ENCODE assay signal across 8 mouse cellular contexts in genomic region chr1:36939506-36940380, GRCm38 (mm10). TPM values are rescaled to one million over a fixed set of nuclear protein-coding genes. Genes with fewer than 3 reads are reported as not detected.
DNase-seq lines count a peak whose midpoint lies in the region; ATAC-seq and TF ChIP-seq lines count a peak whose summit lies in the region.

No protein-coding gene starts in this region.

- WGBS in forebrain, embryonic 14.5 days = under 1% methylated on average over 71 of the region's 79 CpGs
- under 1% methylated on average over 71 of the region's 79 CpGs for WGBS in neural tube, embryonic 15.5 days

- H3K9ac ChIP-seq in ES-Bruce4 (ENCODE audit: low read depth, poor library complexity, severe bottlenecking) = peak overlapping the region; percentile 98
- peak overlapping the region; percentile 96 for H3K9ac ChIP-seq in forebrain, embryonic 14.5 days (ENCODE audit: low read length)
- peak overlapping the region; percentile 98 for H3K9ac ChIP-seq in neural tube, embryonic 15.5 days (replicated peaks)

- peak overlapping the region; percentile 73 for H3K27ac ChIP-seq in ES-Bruce4 (ENCODE audit: insufficient read depth, low read length)
- peak overlapping the region; percentile 92 for H3K27ac ChIP-seq in forebrain, embryonic 14.5 days (ENCODE audit: low read depth, low read length)
- peak overlapping the region; percentile 98 for H3K27ac ChIP-seq in neural tube, embryonic 15.5 days (replicated peaks)

- peak; percentile 97 for DNase-seq in forebrain, embryonic 14.5 days (ENCODE audit: low spot score)
- peak; percentile 94 for DNase-seq in heart, postnatal 14 days
- peak; percentile 93 for DNase-seq in layer of hippocampus, adult 11-12 months (ENCODE audit: low spot score)
- DNase-seq in lung, adult 18-20 months = peak; percentile 91 to 94
- peak; percentile 94 for DNase-seq in testis, postnatal 14 days (ENCODE audit: low spot score)

- H3K27me3 ChIP-seq in ES-Bruce4 (ENCODE audit: control insufficient read depth, insufficient read depth, low read length, poor library complexity, severe bottlenecking) = no peaks in the 10 kb centered on the region
- H3K27me3 ChIP-seq in forebrain, embryonic 14.5 days (replicated peaks; ENCODE audit: control insufficient read depth, insufficient read depth, low read length) = no peaks in the 10 kb centered on the region
- H3K27me3 ChIP-seq in neural tube, embryonic 15.5 days (replicated peaks) = no peaks in the 10 kb centered on the region

- intact Hi-C loops in heart, postnatal 14 days (cut with DNase I) = loop anchor here (2.0 to 5.0 kb wide), 5 partner anchors 19 to 138 kb away; no protein-coding TSS in a partner anchor

- H3K4me2 ChIP-seq in forebrain, embryonic 14.5 days (ENCODE audit: low read length) = peak overlapping the region; percentile 58
- H3K4me2 ChIP-seq in neural tube, embryonic 15.5 days = peak overlapping the region; percentile 63

- 0 out of 2 replicates have a peak, but pooled peaks have one; percentile 50 for TF ChIP-seq EP300 in ES-Bruce4 (IDR thresholded peaks at IDR 0.05; ENCODE audit: insufficient read depth, low read depth, low read length)

- peak overlapping the region; percentile 100 for H3K4me3 ChIP-seq in ES-Bruce4 (ENCODE audit: low read depth, low read length)
- H3K4me3 ChIP-seq in forebrain, embryonic 14.5 days (ENCODE audit: low read depth, low read length) = peak overlapping the region; percentile 96
- peak overlapping the region; percentile 90 for H3K4me3 ChIP-seq in neural tube, embryonic 15.5 days (replicated peaks)

- no peaks in the 10 kb centered on the region for H3K9me3 ChIP-seq in ES-Bruce4 (replicated peaks; ENCODE audit: control insufficient read depth, insufficient read depth, low read length, poor library complexity, severe bottlenecking)
- H3K9me3 ChIP-seq in forebrain, embryonic 14.5 days (replicated peaks; ENCODE audit: control insufficient read depth, low read length) = no peaks in the 10 kb centered on the region
- H3K9me3 ChIP-seq in neural tube, embryonic 15.5 days (replicated peaks) = no peaks in the 10 kb centered on the region

- TF ChIP-seq POLR2A in ES-Bruce4 (IDR thresholded peaks at IDR 0.05; ENCODE audit: insufficient read depth, low read length) = peak; percentile 47

- peaks cover 2% of the 10 kb centered on the region for H3K4me1 ChIP-seq in ES-Bruce4 (ENCODE audit: control insufficient read depth, insufficient read depth, low read length)
- peaks cover 19% of the 10 kb centered on the region for H3K4me1 ChIP-seq in forebrain, embryonic 14.5 days (ENCODE audit: control insufficient read depth, insufficient read depth, low read length)
- peaks cover 36% of the 10 kb centered on the region for H3K4me1 ChIP-seq in neural tube, embryonic 15.5 days

- no peak for TF ChIP-seq CTCF in ES-Bruce4 (IDR thresholded peaks at IDR 0.05; ENCODE audit: low read depth, low read length)

- no peaks in the 10 kb centered on the region for H3K36me3 ChIP-seq in ES-Bruce4 (ENCODE audit: control insufficient read depth, insufficient read depth, low read length, poor library complexity, severe bottlenecking)
- H3K36me3 ChIP-seq in forebrain, embryonic 14.5 days (ENCODE audit: control insufficient read depth, insufficient read depth, low read length) = no peaks in the 10 kb centered on the region
- no peaks in the 10 kb centered on the region for H3K36me3 ChIP-seq in neural tube, embryonic 15.5 days

- peak; percentile 91 for ATAC-seq in cerebellum, adult (ENCODE audit: insufficient number of reproducible peaks, low FRiP score, low TSS enrichment)
- ATAC-seq in forebrain, embryonic 14.5 days = peak; percentile 98
- peak; percentile 98 for ATAC-seq in neural tube, embryonic 15.5 days (ENCODE audit: low FRiP score)

RNA-seq across cellular contexts. Expression of gene Tmem131, which starts 3.7 kb away (rescaled TPM):
- polyA plus RNA-seq in ES-Bruce4 (2011; ENCODE audit: insufficient read depth, insufficient read length, low read depth, missing spikeins) = 77.1 and 77.7 TPM in 2 replicates
- polyA plus RNA-seq in forebrain, embryonic 14.5 days (2014; fragmentation: Nextera tagmentation; extraction: Ambion mirVana) = 12.2 and 14.2 TPM in 2 replicates
- 10 to 100 TPM; 40.1 to 42.7 TPM for total RNA-seq in heart, postnatal 14 days (2021)
- 11.2 and 12.8 TPM in 2 replicates for polyA plus RNA-seq in neural tube, embryonic 15.5 days (2015; fragmentation: Nextera tagmentation; extraction: Ambion mirVana)

Comparison
In these comparisons a context has a peak if more than half of its experiments do, and no peak if none do; other contexts are left out.
1. Peak in every context shown above with its lines: DNase-seq, ATAC-seq, H3K4me3 ChIP-seq and H3K27ac ChIP-seq.